Mouse (Mus musculus) erythroblast, embryonic 14.5 days (primary cell): ENCODE measurements around the gene Snd1.

Experiments
- GATA1 ChIP-seq: IDR thresholded peaks from 2 replicates; pipeline ENCODE4 v1.6.1; 2012; ENCODE audit warnings: low read length, inconsistent platforms, mixed read lengths
- TAL1 ChIP-seq: IDR thresholded peaks from 3 replicates; pipeline ENCODE4 v1.6.1; 2012; ENCODE audit warnings: low read length, inconsistent platforms, mixed read lengths

- TF ChIP-seq GATA1 (no peak), TAL1 (no peak)
Measured at GRCm38 (mm10) chr6:28717203-28717844, 242.4 kb downstream of the Snd1 start.
